Mouse (Mus musculus): ENCODE measurements at regions not wholly inside any gene's neighbourhood (a gene's known extent, or its start where the extent isn't known, plus 50 kb on each side); places are given as distances from the start of the nearest gene placed in this dataset.

- no peak overlapping the region for H3K27ac ChIP-seq
- no peak overlapping the region for H3K9ac ChIP-seq (ENCODE audit: low read depth, low read length)
- no peaks in the 10 kb centered on the region for H3K4me1 ChIP-seq (ENCODE audit: control insufficient read depth, insufficient read depth, low read length)
- no peak overlapping the region for H3K4me3 ChIP-seq
- no peaks in the 10 kb centered on the region for H3K79me2 ChIP-seq (replicated peaks; ENCODE audit: control insufficient read depth, insufficient read depth, low read length)
- no peak for DNase-seq
- WGBS: 90% methylated on average over 9 of the region's 9 CpGs
- no peaks in the 10 kb centered on the region for H3K27me3 ChIP-seq (ENCODE audit: control insufficient read depth, insufficient read depth, low read length)
- intact Hi-C loops (cut with DNase I): no loop called here
- TF ChIP-seq EP300 (IDR thresholded peaks at IDR 0.05; ENCODE audit: insufficient read depth, low read depth, low read length) (no peak), POLR2A (IDR thresholded peaks at IDR 0.05; ENCODE audit: insufficient read depth, low read depth, low read length) (no peak), CTCF (IDR thresholded peaks at IDR 0.05) (no peak)
- H3K36me3 ChIP-seq (ENCODE audit: control insufficient read depth, insufficient read depth, low read length): no peaks in the 10 kb centered on the region
Measured at GRCm38 (mm10) chr16:77884495-77884894, 282.6 kb upstream of the Gm11146 start.

GRCm38 (mm10) chr16:77877006-77877405 is 275.1 kb upstream of the Gm11146 start:
- WGBS: 89% methylated on average over 1 of the region's 1 CpGs
- H3K27me3 ChIP-seq (ENCODE audit: control insufficient read depth, insufficient read depth, low read length): no peaks in the 10 kb centered on the region
- no peak overlapping the region for H3K4me3 ChIP-seq
- no peak overlapping the region for H3K27ac ChIP-seq
- TF ChIP-seq CTCF (IDR thresholded peaks at IDR 0.05) (no peak), POLR2A (IDR thresholded peaks at IDR 0.05; ENCODE audit: insufficient read depth, low read depth, low read length) (no peak), EP300 (IDR thresholded peaks at IDR 0.05; ENCODE audit: insufficient read depth, low read depth, low read length) (no peak)
- intact Hi-C loops (cut with DNase I): no loop called here
- H3K36me3 ChIP-seq (ENCODE audit: control insufficient read depth, insufficient read depth, low read length): no peaks in the 10 kb centered on the region
- H3K79me2 ChIP-seq (replicated peaks; ENCODE audit: control insufficient read depth, insufficient read depth, low read length): no peaks in the 10 kb centered on the region
- H3K9ac ChIP-seq (ENCODE audit: low read depth, low read length): no peak overlapping the region
- no peak for DNase-seq
- no peaks in the 10 kb centered on the region for H3K4me1 ChIP-seq (ENCODE audit: control insufficient read depth, insufficient read depth, low read length)

- Histone ChIP-seq H3K27ac (no peak overlapping the region), H3K9ac (ENCODE audit: low read depth, low read length) (no peak overlapping the region), H3K4me3 (no peak overlapping the region), H3K36me3 (ENCODE audit: control insufficient read depth, insufficient read depth, low read length) (no peaks in the 10 kb centered on the region), H3K27me3 (ENCODE audit: control insufficient read depth, insufficient read depth, low read length) (no peaks in the 10 kb centered on the region), H3K4me1 (ENCODE audit: control insufficient read depth, insufficient read depth, low read length) (no peaks in the 10 kb centered on the region), H3K79me2 (replicated peaks; ENCODE audit: control insufficient read depth, insufficient read depth, low read length) (no peaks in the 10 kb centered on the region)
- no peak for TF ChIP-seq CTCF (IDR thresholded peaks at IDR 0.05)
- no peak for TF ChIP-seq POLR2A (IDR thresholded peaks at IDR 0.05; ENCODE audit: insufficient read depth, low read depth, low read length)
- TF ChIP-seq EP300 (IDR thresholded peaks at IDR 0.05; ENCODE audit: insufficient read depth, low read depth, low read length): no peak
- whole genome bisulfite sequencing: 54% methylated on average over 5 of the region's 5 CpGs
- DNase-seq: no peak
- intact Hi-C loops (cut with DNase I): no loop called here
Measured at GRCm38 (mm10) chr16:77863246-77863645, 261.4 kb upstream of the Gm11146 start.

GRCm38 (mm10) chr16:77852066-77852781 is 250.3 kb upstream of the Gm11146 start:
- DNase-seq: no peak
- intact Hi-C loops (cut with DNase I): no loop called here
- Histone ChIP-seq H3K4me1 (ENCODE audit: control insufficient read depth, insufficient read depth, low read length) (no peaks in the 10 kb centered on the region), H3K4me3 (no peak overlapping the region), H3K79me2 (replicated peaks; ENCODE audit: control insufficient read depth, insufficient read depth, low read length) (no peaks in the 10 kb centered on the region), H3K9ac (ENCODE audit: low read depth, low read length) (no peak overlapping the region), H3K36me3 (ENCODE audit: control insufficient read depth, insufficient read depth, low read length) (no peaks in the 10 kb centered on the region), H3K27me3 (ENCODE audit: control insufficient read depth, insufficient read depth, low read length) (no peaks in the 10 kb centered on the region), H3K27ac (no peak overlapping the region)
- TF ChIP-seq CTCF (IDR thresholded peaks at IDR 0.05) (no peak), EP300 (IDR thresholded peaks at IDR 0.05; ENCODE audit: insufficient read depth, low read depth, low read length) (no peak), POLR2A (IDR thresholded peaks at IDR 0.05; ENCODE audit: insufficient read depth, low read depth, low read length) (no peak)
- WGBS: 76% methylated on average over 6 of the region's 6 CpGs

- H3K27ac ChIP-seq: no peak overlapping the region
Measured at GRCm38 (mm10) chr16:77851206-77852065, 249.5 kb upstream of the Gm11146 start.

GRCm38 (mm10) chr16:77835767-77836166 is 233.9 kb upstream of the Gm11146 start:
- Histone ChIP-seq H3K9ac (ENCODE audit: low read depth, low read length) (no peak overlapping the region), H3K4me3 (no peak overlapping the region), H3K36me3 (ENCODE audit: control insufficient read depth, insufficient read depth, low read length) (no peaks in the 10 kb centered on the region), H3K79me2 (replicated peaks; ENCODE audit: control insufficient read depth, insufficient read depth, low read length) (no peaks in the 10 kb centered on the region), H3K27ac (no peak overlapping the region), H3K4me1 (ENCODE audit: control insufficient read depth, insufficient read depth, low read length) (no peaks in the 10 kb centered on the region), H3K27me3 (ENCODE audit: control insufficient read depth, insufficient read depth, low read length) (no peaks in the 10 kb centered on the region)
- TF ChIP-seq CTCF (IDR thresholded peaks at IDR 0.05) (no peak), EP300 (IDR thresholded peaks at IDR 0.05; ENCODE audit: insufficient read depth, low read depth, low read length) (no peak), POLR2A (IDR thresholded peaks at IDR 0.05; ENCODE audit: insufficient read depth, low read depth, low read length) (no peak)
- DNase-seq: no peak
- intact Hi-C loops (cut with DNase I): no loop called here
- 67% methylated on average over 2 of the region's 2 CpGs for WGBS

More at GRCm38 (mm10) chr16:77851206-77852065, 249.5 kb upstream of the Gm11146 start:
- Histone ChIP-seq H3K4me3 (no peak overlapping the region), H3K27me3 (ENCODE audit: control insufficient read depth, insufficient read depth, low read length) (no peaks in the 10 kb centered on the region), H3K36me3 (ENCODE audit: control insufficient read depth, insufficient read depth, low read length) (no peaks in the 10 kb centered on the region), H3K9ac (ENCODE audit: low read depth, low read length) (no peak overlapping the region), H3K4me1 (ENCODE audit: control insufficient read depth, insufficient read depth, low read length) (no peaks in the 10 kb centered on the region), H3K79me2 (replicated peaks; ENCODE audit: control insufficient read depth, insufficient read depth, low read length) (no peaks in the 10 kb centered on the region)
- DNase-seq: no peak
- WGBS: 81% methylated on average over 13 of the region's 13 CpGs
- TF ChIP-seq CTCF (IDR thresholded peaks at IDR 0.05): no peak
- TF ChIP-seq POLR2A (IDR thresholded peaks at IDR 0.05; ENCODE audit: insufficient read depth, low read depth, low read length): no peak
- no peak for TF ChIP-seq EP300 (IDR thresholded peaks at IDR 0.05; ENCODE audit: insufficient read depth, low read depth, low read length)
- intact Hi-C loops (cut with DNase I): no loop called here

Measured in heart, adult 2 months (tissue).